Mouse (Mus musculus): ENCODE data around the gene Ost4.

GRCm38 (mm10) chr5:30916841-30917240, 9.3 kb upstream of the Ost4 start:
- TF ChIP-seq EP300 (IDR thresholded peaks at IDR 0.05; ENCODE audit: low read depth) (no peak), CTCF (IDR thresholded peaks at IDR 0.05; ENCODE audit: low read depth) (no peak)
